Mouse (Mus musculus) adrenal gland (tissue): ENCODE results near the gene Mdh1.

Source experiments
- intact Hi-C: fragments of 180-260 bp; cut with DNase I; formaldehyde crosslinking; loops from one replicate; pipeline ENCODE4 v1.15.1; 2025
- long read RNA-seq, 2 experiments: library from polyadenylated mRNA; unstranded; transcript quantifications; one replicate each; pipeline ENCODE4 v2.0.0; 2020; ENCODE audit warnings: borderline replicate concordance in 1 of 2; ENCODE audit not compliant: insufficient replicate concordance in 1 of 2

Mdh1 gene
- long read RNA-seq, experiment 1, transcript Mdh1-201 (9 exons, 2,122 nt), result major isoform, 652 of 691 reads
- long read RNA-seq, experiment 1, partial matches to known transcripts, result 29 of 691 reads
- long read RNA-seq, experiment 1, other reads (novel, unspliced or antisense), result 10 of 691 reads
- long read RNA-seq, experiment 2, transcript Mdh1-201 (9 exons, 2,122 nt), result major isoform, 558 of 589 reads
- long read RNA-seq, experiment 2, partial matches to known transcripts, result 20 of 589 reads
- long read RNA-seq, experiment 2, other reads (novel, unspliced or antisense), result 11 of 589 reads

- intact Hi-C loops, result no loop called here
Observed at GRCm38 (mm10) chr11:21571700-21572381, at the start of gene Mdh1, which contains the start of gene Wdpcp. Gene Mdh1 (minus strand): TSS chr11:21572367. Gene Wdpcp (plus strand): TSS chr11:21572235.

GRCm38 (mm10) chr11:21615915-21616314 lies 43.7 kb upstream of the Mdh1 start:
- intact Hi-C loops, result no loop called here

- intact Hi-C loops, result no loop called here
Observed at GRCm38 (mm10) chr11:21602497-21602896, 30.3 kb upstream of the Mdh1 start.

GRCm38 (mm10) chr11:21583286-21583685 lies 11.1 kb upstream of the Mdh1 start:
- intact Hi-C loops, result no loop called here

GRCm38 (mm10) chr11:21581472-21581871 lies 9.3 kb upstream of the Mdh1 start:
- intact Hi-C loops, result no loop called here

- intact Hi-C loops, result no loop called here
Observed at GRCm38 (mm10) chr11:21570973-21571372, 1.2 kb downstream of the Mdh1 start.

- intact Hi-C loops, result no loop called here
Observed at GRCm38 (mm10) chr11:21570109-21570474, 2.1 kb downstream of the Mdh1 start.

- intact Hi-C loops, result no loop called here
Observed at GRCm38 (mm10) chr11:21569456-21570108, 2.6 kb downstream of the Mdh1 start.

- intact Hi-C loops, result no loop called here
Observed at GRCm38 (mm10) chr11:21569002-21569401, 3.2 kb downstream of the Mdh1 start.

GRCm38 (mm10) chr11:21567733-21568132 lies 4.4 kb downstream of the Mdh1 start:
- intact Hi-C loops, result no loop called here

- intact Hi-C loops, result no loop called here
Observed at GRCm38 (mm10) chr11:21566934-21567333, 5.2 kb downstream of the Mdh1 start.

GRCm38 (mm10) chr11:21564681-21565405 lies 7.3 kb downstream of the Mdh1 start:
- intact Hi-C loops, result no loop called here

- intact Hi-C loops, result no loop called here
Observed at GRCm38 (mm10) chr11:21563617-21564325, 8.4 kb downstream of the Mdh1 start.

GRCm38 (mm10) chr11:21561347-21561746 lies 10.8 kb downstream of the Mdh1 start:
- intact Hi-C loops, result no loop called here

- intact Hi-C loops, result no loop called here
Observed at GRCm38 (mm10) chr11:21559727-21560126, 12.4 kb downstream of the Mdh1 start.

- intact Hi-C loops, result no loop called here
Observed at GRCm38 (mm10) chr11:21552049-21552448, 20.1 kb downstream of the Mdh1 start.

GRCm38 (mm10) chr11:21550222-21551173 lies 21.7 kb downstream of the Mdh1 start:
- intact Hi-C loops, result no loop called here

- intact Hi-C loops, result no loop called here
Observed at GRCm38 (mm10) chr11:21549754-21550153, 22.4 kb downstream of the Mdh1 start.

GRCm38 (mm10) chr11:21549052-21549451 lies 23.1 kb downstream of the Mdh1 start:
- intact Hi-C loops, result no loop called here

GRCm38 (mm10) chr11:21547518-21547917 lies 24.6 kb downstream of the Mdh1 start:
- intact Hi-C loops, result no loop called here
